Mouse (Mus musculus) hindbrain, embryonic 10.5 days (tissue): ENCODE measurements at regions not wholly inside any gene's neighbourhood (a gene's known extent, or its start where the extent isn't known, plus 50 kb on each side); places are given as distances from the start of the nearest gene placed in this dataset.

ENCODE experiments used
- DNase-seq: peaks from one replicate; pipeline ENCODE4 v3.0.0-alpha.2; 2017; ENCODE audit warnings: low spot score
- H3K27ac ChIP-seq: fragments of 300-500 bp; sonication (generic); 2 replicates; pipeline ENCODE4 v1.5.1; 2016; ENCODE audit warnings: mild to moderate bottlenecking, moderate library complexity
- H3K27me3 ChIP-seq: fragments of 300-500 bp; sonication (generic); 2 replicates; pipeline ENCODE4 v1.6.1; 2016; ENCODE audit warnings: mild to moderate bottlenecking; ENCODE audit not compliant: poor library complexity, insufficient read depth, severe bottlenecking
- H3K36me3 ChIP-seq: fragments of 300-500 bp; sonication (generic); 2 replicates; pipeline ENCODE4 v1.6.1; 2016; ENCODE audit warnings: mild to moderate bottlenecking, moderate library complexity
- H3K4me1 ChIP-seq: fragments of 300-500 bp; sonication (generic); replicated peaks from 2 replicates; pipeline ENCODE4 v1.6.1; 2016; ENCODE audit warnings: mild to moderate bottlenecking
- H3K4me3 ChIP-seq: fragments of 300-500 bp; sonication (generic); 2 replicates; pipeline ENCODE4 v1.5.1; 2016; ENCODE audit warnings: mild to moderate bottlenecking, moderate library complexity
- H3K9me3 ChIP-seq: fragments of 300-500 bp; sonication (generic); 2 replicates; pipeline ENCODE4 v1.6.1; 2016; ENCODE audit warnings: mild to moderate bottlenecking, moderate library complexity
- WGBS: fragments of 180-500 bp; shearing (Covaris S2); methylation state at CpG from one replicate; pipeline ENCODE4 v1.1.7; 2016; 5-methylcytosine and 5-hydroxymethylcytosine counted together

- Histone ChIP-seq H3K27ac (no peak overlapping the region), H3K27me3 (no peaks in the 10 kb centered on the region), H3K36me3 (no peaks in the 10 kb centered on the region), H3K4me1 (no peaks in the 10 kb centered on the region), H3K4me3 (no peak overlapping the region), H3K9me3 (no peaks in the 10 kb centered on the region)
- 92% methylated on average over 2 of the region's 2 CpGs for WGBS
- no peak for DNase-seq
Measured at GRCm38 (mm10) chr1:186540070-186540469, 165.7 kb downstream of the Tgfb2 start.

GRCm38 (mm10) chr1:186538233-186538632, 167.6 kb downstream of the Tgfb2 start:
- 81% methylated on average over 3 of the region's 3 CpGs for WGBS

GRCm38 (mm10) chr1:186515976-186516375, 189.8 kb downstream of the Tgfb2 start:
- WGBS: 96% methylated on average over 6 of the region's 6 CpGs

More at GRCm38 (mm10) chr1:186538233-186538632, 167.6 kb downstream of the Tgfb2 start:
- Histone ChIP-seq H3K4me3 (no peak overlapping the region), H3K9me3 (no peaks in the 10 kb centered on the region), H3K27me3 (no peaks in the 10 kb centered on the region), H3K27ac (no peak overlapping the region), H3K4me1 (no peaks in the 10 kb centered on the region), H3K36me3 (no peaks in the 10 kb centered on the region)
- no peak for DNase-seq

DNA sequence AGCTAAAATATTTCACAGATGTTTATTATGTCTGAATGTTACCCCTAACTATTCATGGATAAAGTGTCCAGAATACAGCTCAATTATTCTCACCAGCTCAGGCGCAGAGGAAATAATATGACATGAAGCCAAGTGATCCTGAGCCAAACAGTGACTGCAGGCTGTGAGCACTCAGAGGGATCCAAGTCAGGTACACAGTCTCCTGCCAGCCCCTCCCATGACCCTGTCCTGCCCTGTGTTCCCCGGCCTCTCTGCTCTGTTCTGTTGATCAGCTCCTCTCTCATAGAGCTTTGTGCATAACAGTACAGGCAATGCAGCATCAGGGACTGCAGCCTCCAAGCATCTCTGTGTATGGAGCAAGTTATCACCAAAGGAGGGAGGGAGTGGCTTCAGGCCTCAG, 190.7 kb downstream of the Tgfb2 start:
- no peaks in the 10 kb centered on the region for H3K27me3 ChIP-seq
- 72% methylated on average over 2 of the region's 2 CpGs for WGBS
- H3K27ac ChIP-seq: no peak overlapping the region

More at GRCm38 (mm10) chr1:186515976-186516375, 189.8 kb downstream of the Tgfb2 start:
- no peak overlapping the region for H3K27ac ChIP-seq
- H3K4me1 ChIP-seq: 0 out of 2 replicates have a peak, but pooled peaks cover 3% of the 10 kb centered on the region
- no peak for DNase-seq
- H3K27me3 ChIP-seq: no peaks in the 10 kb centered on the region
- H3K36me3 ChIP-seq: no peaks in the 10 kb centered on the region
- no peaks in the 10 kb centered on the region for H3K9me3 ChIP-seq
- H3K4me3 ChIP-seq: no peak overlapping the region

DNA sequence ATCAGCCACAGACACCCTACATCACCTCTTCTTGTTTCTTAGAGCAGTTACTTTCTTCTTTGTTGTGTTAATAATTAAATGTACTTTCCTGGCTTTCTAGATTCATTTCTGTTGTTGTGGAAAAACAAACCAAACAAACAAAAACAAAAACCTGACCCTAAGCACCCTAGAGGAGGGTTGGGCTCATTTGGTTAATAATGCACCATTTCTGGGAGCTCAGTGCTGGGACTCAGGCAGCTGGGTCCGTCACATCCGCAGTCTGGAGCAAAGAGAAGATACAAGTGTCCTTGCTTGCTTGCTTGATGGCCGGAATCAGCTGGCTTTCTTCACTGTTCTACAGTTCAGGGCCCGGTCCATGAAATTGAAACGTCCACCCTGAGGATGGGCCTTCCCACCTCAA, 191.9 kb downstream of the Tgfb2 start:
- Histone ChIP-seq H3K36me3 (no peaks in the 10 kb centered on the region), H3K4me1 (peaks cover 8% of the 10 kb centered on the region; the same call in 1 of the 2 replicates), H3K9me3 (no peaks in the 10 kb centered on the region), H3K27ac (no peak overlapping the region), H3K4me3 (no peak overlapping the region), H3K27me3 (no peaks in the 10 kb centered on the region)
- WGBS: 65% methylated on average over 5 of the region's 5 CpGs
- no peak for DNase-seq

More for the DNA sequence above, 190.7 kb downstream of the Tgfb2 start:
- peaks cover 8% of the 10 kb centered on the region; the same call in 1 of the 2 replicates for H3K4me1 ChIP-seq
- H3K4me3 ChIP-seq: no peak overlapping the region
- DNase-seq: no peak
- H3K36me3 ChIP-seq: no peaks in the 10 kb centered on the region
- H3K9me3 ChIP-seq: no peaks in the 10 kb centered on the region

DNA sequence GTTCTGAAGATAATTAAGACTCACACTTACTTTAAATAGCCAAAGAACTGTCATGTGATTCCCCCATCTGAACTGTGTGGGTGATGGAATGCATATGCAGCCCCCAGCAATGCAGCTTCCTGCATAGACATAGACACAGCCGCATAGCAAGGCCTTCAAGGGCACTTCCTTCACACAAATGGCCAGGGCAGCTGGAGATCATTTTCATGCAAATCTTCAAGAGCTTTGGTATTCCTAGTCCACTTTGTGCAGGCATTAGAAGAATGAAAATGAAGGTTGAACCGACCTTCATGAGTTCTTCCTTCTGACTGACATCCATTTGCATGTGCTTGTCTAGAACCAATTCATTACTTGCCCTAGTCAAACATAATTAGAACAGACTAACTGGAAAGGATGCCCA, 195.3 kb downstream of the Tgfb2 start:
- H3K4me1 ChIP-seq: peaks cover 8% of the 10 kb centered on the region; the same call in 1 of the 2 replicates

DNA sequence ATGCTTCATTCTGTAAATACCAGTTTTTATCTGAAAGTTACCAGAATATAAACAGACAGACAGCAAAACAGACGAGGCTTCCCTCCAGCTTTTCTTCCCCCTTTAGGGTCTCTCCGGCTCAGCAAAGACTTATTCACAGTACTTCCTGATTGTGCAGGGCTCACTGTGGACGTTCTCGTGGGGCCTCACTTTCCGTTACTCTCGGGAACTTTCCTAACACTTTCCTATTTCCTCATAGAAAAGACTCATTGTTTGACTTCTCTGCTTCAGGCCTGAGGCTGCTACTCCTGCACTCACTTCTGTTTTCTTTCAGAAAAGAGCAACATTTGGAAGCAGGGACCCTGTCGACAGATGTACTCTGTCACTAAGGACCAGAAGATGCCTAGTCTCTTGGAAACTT, 197.4 kb downstream of the Tgfb2 start:
- Histone ChIP-seq H3K36me3 (no peaks in the 10 kb centered on the region), H3K4me1 (peaks cover 6% of the 10 kb centered on the region; the same call in 1 of the 2 replicates), H3K27ac (no peak overlapping the region), H3K4me3 (no peak overlapping the region), H3K9me3 (no peaks in the 10 kb centered on the region), H3K27me3 (no peaks in the 10 kb centered on the region)
- DNase-seq: no peak
- WGBS: 61% methylated on average over 7 of the region's 7 CpGs

More for the DNA sequence above, 195.3 kb downstream of the Tgfb2 start:
- Histone ChIP-seq H3K36me3 (no peaks in the 10 kb centered on the region), H3K27ac (no peak overlapping the region), H3K4me3 (no peak overlapping the region), H3K27me3 (no peaks in the 10 kb centered on the region), H3K9me3 (no peaks in the 10 kb centered on the region)
- DNase-seq: no peak
- 38% methylated on average over 2 of the region's 2 CpGs for WGBS

DNA sequence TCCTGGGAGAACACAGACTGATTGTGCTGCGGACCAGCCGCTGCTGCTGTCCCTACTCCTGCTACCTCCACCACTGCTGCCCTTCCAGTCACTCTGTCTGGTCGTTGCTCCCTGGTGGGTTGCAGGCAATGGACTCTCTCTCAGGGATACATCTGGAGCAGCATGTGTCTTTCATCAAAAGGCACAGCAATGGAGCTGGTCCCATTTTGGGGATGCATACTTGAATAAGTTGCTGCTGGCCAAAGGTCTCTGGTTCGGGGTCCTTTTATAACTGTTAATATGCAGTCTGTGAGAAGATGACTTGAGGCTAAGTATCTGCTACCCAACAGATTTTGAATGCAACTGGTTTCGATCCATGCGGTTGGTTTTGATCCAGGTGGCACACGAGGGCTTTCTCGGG, 197.8 kb downstream of the Tgfb2 start:
- Histone ChIP-seq H3K27ac (0 out of 2 replicates have a peak overlapping the region, but pooled peaks have one; percentile 12), H3K4me1 (peaks cover 6% of the 10 kb centered on the region; the same call in 1 of the 2 replicates), H3K4me3 (no peak overlapping the region), H3K27me3 (no peaks in the 10 kb centered on the region), H3K36me3 (no peaks in the 10 kb centered on the region), H3K9me3 (no peaks in the 10 kb centered on the region)
- no peak for DNase-seq
- 69% methylated on average over 8 of the region's 8 CpGs for WGBS

GRCm38 (mm10) chr1:186506517-186506916, 199.3 kb downstream of the Tgfb2 start:
- no peak for DNase-seq
- no peaks in the 10 kb centered on the region for H3K27me3 ChIP-seq
- no peaks in the 10 kb centered on the region for H3K9me3 ChIP-seq
- 81% methylated on average over 7 of the region's 7 CpGs for WGBS
- no peak overlapping the region for H3K27ac ChIP-seq
- H3K4me1 ChIP-seq: peaks cover 6% of the 10 kb centered on the region; the same call in 1 of the 2 replicates
- no peak overlapping the region for H3K4me3 ChIP-seq
- H3K36me3 ChIP-seq: no peaks in the 10 kb centered on the region

- H3K36me3 ChIP-seq: no peaks in the 10 kb centered on the region
Measured at GRCm38 (mm10) chr1:186505912-186506311, 199.9 kb downstream of the Tgfb2 start.

DNA sequence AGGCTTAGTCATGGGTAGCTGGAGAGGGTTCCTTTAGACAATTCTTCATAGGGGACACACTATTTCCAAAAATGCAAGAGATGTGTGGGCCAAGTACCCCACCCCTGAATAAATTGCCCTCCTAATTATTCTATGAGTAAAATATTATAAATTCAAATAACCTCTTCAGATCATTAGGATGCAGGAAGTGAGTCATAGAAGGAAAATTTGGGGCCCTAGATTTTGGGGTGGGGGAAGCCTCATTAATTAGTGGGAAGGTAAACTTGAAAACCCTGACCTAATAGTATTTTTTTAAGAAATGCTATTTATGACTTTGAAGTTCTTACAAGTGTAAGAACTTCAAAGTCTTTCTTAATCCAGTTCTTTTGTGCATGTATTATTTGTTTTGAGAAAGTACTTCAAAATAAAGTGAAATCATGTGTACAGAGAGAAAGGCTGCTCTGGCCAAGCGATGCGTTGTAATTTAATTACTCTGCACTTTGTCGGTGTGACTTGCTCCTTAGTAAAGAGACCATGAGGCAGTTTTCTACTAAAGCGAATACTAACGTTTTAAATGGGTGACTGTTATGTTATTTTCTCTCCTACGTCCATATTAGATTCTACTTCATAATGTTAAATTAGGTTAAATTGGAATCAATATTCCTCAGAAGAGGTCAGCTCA, 200.6 kb downstream of the Tgfb2 start:
- H3K27me3 ChIP-seq: no peaks in the 10 kb centered on the region
- DNase-seq: no peak
- no peak overlapping the region for H3K4me3 ChIP-seq
- no peaks in the 10 kb centered on the region for H3K9me3 ChIP-seq
- 88% methylated on average over 6 of the region's 6 CpGs for WGBS
- no peaks in the 10 kb centered on the region for H3K36me3 ChIP-seq
- no peaks in the 10 kb centered on the region for H3K4me1 ChIP-seq
- H3K27ac ChIP-seq: no peak overlapping the region

More at GRCm38 (mm10) chr1:186505912-186506311, 199.9 kb downstream of the Tgfb2 start:
- peaks cover 6% of the 10 kb centered on the region; the same call in 1 of the 2 replicates for H3K4me1 ChIP-seq
- no peak for DNase-seq
- H3K9me3 ChIP-seq: no peaks in the 10 kb centered on the region
- no peak overlapping the region for H3K27ac ChIP-seq
- H3K27me3 ChIP-seq: no peaks in the 10 kb centered on the region
- no peak overlapping the region for H3K4me3 ChIP-seq
- 72% methylated on average over 1 of the region's 1 CpGs for WGBS

DNA sequence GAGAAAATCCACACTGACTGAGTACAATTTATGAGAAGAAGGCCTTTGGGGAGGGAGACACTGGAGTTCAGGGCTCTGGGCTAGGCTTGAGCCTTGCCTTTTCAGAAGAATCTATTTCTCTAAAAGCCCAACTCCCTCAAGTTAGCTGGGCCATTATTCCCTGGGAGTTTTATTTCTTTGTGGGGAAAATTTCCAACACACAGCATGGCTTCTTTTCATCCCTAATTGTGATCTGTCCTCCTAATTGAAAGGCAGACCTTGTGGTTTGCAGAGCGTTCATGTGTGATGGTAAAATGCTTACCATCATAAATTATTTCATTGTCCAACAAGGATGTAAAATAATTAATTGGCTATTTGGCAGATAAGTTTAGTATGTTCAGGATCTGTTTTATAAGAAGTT, 204.1 kb downstream of the Tgfb2 start:
- H3K9me3 ChIP-seq: no peaks in the 10 kb centered on the region
- no peak overlapping the region for H3K27ac ChIP-seq
- H3K4me3 ChIP-seq: no peak overlapping the region
- WGBS: 88% methylated on average over 1 of the region's 1 CpGs
- H3K27me3 ChIP-seq: no peaks in the 10 kb centered on the region
- no peak for DNase-seq
- no peaks in the 10 kb centered on the region for H3K36me3 ChIP-seq
- no peaks in the 10 kb centered on the region for H3K4me1 ChIP-seq

DNA sequence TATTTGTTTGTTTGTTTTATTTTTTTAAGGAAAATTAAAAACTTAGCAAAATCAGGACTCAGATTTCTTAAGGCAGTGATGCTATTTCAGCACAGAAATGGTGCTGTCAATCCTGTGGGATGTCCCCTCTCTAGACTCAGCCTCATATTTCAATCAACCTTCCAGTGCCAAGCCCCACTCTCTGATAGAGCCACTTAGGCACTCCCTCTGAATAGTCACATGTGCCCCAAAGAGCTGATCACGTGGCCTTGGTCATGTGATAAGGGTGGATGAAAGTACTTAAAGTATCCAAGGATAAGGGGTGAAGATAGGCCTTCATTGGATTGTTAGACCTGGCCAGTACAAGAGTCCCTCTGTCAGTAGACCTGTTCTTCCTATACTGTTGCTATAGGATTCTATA, 207.9 kb downstream of the Tgfb2 start:
- Histone ChIP-seq H3K4me1 (no peaks in the 10 kb centered on the region), H3K27ac (no peak overlapping the region), H3K36me3 (no peaks in the 10 kb centered on the region), H3K9me3 (no peaks in the 10 kb centered on the region), H3K4me3 (no peak overlapping the region), H3K27me3 (no peaks in the 10 kb centered on the region)
- WGBS: 61% methylated on average over 1 of the region's 1 CpGs
- DNase-seq: no peak
